Mouse (Mus musculus) kidney, adult 8-10 months (tissue): ENCODE data around the gene Adgrv1.

Source experiments
- DNase-seq, 2 experiments: peaks; one replicate each; pipeline ENCODE4 v3.0.0; 2022

The Adgrv1 gene

DNA sequence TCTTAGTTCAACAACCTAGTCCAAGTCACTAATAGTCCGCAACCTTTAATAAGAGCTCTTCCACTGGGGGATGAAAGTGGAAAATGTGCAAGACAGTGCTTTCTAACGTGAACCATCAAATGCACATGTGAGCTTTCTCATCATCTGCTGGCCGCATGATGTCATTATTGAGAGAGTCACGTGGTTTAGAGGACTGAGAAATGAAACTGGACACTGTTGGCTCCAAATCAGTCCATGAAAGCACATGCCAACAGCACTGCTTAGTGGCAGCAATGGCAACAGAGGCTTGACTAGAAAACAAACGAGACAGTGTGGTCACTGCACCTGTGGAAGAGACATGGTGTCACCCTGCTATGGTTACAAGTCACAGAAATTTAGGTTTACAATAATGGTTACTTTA, 395.0 kb downstream of the Adgrv1 start:
- DNase-seq: no peak

DNA sequence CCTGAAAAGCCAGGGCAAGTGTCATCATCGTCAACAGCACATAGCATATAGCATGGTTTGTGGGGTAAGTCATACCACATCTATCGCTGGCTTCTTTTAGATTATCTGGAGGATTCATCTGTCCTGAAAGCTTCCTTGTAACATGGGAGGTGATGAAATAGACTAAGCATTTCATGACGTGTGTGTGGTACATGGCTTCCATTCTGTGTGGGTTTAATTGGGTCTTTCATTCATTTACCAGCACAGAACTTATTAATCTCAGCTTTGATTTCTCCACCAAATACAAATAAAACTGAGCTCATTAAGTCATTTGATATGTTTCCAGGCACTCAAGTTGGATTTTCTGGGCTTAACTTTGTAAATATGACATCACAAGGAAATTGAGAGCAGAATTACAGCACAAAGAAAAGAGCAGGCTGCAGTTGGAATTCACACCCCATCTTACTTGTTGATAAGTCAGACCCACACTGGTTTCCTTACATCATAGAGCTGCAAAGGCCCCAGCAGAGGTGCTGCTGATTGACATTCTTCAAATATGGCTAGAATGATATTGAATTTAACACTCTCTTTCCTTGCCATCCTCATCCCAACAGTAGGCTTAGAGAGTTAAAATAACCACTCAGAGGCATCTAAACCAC, 396.1 kb downstream of the Adgrv1 start:
- DNase-seq: no peak

DNA sequence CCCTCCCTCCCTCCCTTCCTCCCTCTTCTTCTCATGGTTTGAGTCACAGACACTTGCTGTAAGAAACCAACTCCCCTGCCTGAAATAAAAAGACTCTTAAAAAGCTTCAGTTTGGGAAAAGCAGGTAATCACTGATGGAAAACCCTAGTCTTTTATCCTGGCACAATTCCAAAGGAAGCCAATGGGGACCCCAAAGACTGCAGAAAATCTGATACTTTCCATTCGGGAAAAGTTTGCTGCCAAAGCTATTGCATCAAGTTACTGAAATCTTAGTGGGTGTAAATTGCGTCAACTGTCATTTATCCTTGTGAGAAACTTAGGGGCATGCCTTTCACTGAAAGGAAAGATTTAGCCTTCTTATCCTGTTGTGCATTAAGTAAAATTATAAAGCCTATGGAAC, 398.9 kb downstream of the Adgrv1 start:
- no peak for DNase-seq

DNA sequence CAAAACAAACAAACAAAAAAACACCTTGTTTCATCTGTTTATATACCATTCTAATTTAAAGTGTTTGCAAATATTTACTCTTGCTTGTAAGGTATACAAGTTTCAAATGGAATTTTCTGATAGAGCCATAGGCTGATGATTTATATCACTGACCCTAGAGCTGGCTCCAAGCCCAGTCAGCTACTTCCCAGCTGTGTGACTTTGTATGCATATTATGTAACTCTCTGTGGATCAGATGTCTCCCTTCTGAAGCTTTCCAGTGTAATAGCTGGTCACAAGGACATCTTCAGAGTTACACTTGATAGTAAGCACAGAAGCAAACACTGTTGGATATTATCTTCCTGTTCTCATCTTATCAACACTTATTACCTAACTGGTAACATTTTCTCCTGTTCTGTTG, 400.1 kb downstream of the Adgrv1 start:
- peak; percentile 14 for DNase-seq

DNA sequence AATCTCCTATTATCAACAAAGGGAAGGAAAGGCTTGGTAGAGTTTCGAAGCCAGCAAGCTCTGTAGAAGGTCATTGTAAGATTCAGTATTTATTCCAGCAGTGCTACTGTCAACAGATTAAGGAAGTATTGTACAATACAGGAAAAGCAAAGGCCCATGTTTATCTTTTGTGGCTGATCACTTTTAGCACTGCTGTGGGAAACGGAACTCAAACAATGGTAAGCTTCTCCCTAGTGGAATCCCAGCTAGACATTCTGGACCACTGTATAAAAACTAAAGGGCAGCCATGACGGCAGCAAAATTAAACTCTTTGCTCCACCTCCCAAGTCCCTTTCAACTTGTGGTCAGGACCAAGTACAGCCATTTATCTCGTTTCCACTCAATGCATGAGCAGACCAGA, 402.8 kb downstream of the Adgrv1 start:
- no peak for DNase-seq

DNA sequence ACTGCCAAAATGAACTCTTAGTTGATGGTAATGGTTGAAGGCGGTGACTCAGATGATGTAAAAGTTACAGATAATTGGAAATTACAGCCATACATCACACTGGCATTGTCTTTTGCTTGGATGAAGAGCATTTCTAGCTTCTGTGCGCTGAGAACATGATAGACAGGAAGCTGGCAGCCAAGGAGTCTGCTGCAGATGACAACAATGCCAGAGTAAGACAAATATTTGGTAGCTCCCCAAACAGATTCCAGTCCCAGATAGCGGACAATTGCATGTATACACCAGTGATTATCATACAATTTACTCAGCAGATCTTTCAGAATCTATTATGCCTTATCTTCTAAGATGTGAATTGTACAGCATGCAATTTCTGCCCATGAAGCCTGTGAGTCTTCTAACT, 409.2 kb downstream of the Adgrv1 start:
- no peak for DNase-seq

DNA sequence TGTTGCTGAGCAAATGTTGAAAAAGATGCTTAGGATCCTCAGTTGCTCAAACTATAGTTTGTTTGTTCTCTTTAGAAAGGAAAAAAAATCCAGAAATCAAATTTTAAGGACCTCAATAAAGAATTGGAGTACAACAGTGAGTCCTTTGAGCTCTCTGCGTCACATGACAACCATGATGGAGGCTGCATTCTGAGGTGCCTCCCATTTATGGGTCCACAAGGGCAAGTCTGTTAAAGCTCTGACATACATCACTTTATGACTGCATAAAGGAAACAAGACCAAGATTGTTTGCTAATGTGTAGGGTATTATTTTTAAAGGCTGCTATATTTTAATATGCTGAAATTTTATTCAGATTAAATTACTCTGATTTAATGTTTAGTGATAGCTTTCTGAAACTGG, 410.6 kb downstream of the Adgrv1 start:
- no peak for DNase-seq

DNA sequence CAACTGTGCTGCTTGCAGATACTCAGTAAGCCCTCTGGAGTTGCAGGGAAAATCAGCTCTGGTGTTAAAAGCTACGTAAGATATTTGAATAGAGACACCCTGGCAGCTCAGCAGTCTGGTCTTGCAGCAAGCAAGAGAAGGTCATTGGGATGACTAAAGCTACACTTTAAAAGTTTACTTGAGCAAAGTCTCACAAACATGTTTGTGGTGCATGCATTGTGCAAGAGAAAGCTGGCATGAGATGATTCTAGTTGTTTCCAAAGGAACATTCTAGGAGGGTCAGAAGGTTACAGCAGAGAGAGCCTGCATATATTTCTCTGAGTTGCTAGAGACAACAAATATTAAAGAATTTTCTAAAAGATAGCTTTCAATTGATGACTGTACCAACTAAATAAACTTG, 421.5 kb downstream of the Adgrv1 start:
- DNase-seq: no peak

DNA sequence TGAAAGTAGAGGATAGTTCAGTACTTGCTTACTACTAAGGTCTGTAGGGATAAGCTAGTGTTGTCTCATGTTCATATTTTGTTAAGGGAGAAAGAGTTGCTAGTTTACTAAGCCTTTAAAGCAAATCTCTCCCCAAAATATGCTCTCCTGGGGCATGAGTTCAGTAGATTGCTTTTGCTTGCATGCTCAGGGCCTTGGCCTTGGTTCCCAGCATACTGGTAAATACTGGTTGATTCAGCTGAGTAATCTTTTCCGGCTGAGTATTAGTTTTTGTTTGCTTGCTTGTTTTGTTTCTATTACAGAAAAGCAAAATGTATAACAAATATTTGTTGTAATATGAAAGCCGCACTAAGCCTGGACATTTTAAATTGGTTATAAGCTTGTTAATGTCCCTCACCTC, 422.4 kb downstream of the Adgrv1 start:
- DNase-seq: no peak

DNA sequence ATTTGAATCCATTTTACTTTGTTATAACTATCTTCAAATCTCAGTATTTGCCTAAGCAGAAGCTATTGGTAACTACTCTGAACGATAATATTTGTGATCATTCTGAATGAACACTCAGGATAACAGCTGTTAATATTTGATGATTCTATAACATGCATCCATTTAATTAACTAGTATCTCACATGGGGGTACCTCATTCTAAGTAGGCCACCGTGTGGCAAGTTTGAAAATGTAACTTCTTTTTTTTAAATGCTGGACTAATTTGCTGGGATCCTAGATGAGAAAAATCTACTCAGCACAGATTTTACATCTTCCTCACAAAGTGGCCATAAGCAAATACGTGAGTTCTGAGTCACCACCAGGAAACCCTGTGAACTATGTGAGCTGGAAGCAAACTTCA, 423.1 kb downstream of the Adgrv1 start:
- DNase-seq: no peak

DNA sequence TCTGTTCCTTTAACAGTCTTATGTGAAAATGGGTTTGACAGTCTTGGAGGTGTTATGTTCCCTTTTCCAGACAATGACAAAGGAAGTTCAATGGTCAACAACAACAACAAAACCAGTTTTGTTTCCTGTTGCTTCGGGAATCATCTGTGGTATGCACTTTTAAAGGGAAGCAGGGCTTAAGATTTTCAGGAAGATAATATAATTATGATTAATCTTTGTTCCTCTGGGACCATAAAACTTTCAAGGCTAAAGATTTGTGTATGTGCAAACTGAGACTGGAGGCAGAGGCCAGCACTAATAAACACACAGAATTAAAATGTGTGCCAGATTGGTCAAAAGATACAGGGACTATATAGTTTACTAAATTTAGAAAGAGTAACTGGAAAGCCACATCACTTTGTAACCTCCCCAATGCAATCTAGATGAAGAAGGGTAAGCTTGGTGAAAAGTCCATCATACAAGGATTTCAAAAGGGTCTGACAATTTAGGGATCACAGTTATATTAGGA, 424.8 kb downstream of the Adgrv1 start:
- peak in 1 of 2 experiments; percentile 22 for DNase-seq

DNA sequence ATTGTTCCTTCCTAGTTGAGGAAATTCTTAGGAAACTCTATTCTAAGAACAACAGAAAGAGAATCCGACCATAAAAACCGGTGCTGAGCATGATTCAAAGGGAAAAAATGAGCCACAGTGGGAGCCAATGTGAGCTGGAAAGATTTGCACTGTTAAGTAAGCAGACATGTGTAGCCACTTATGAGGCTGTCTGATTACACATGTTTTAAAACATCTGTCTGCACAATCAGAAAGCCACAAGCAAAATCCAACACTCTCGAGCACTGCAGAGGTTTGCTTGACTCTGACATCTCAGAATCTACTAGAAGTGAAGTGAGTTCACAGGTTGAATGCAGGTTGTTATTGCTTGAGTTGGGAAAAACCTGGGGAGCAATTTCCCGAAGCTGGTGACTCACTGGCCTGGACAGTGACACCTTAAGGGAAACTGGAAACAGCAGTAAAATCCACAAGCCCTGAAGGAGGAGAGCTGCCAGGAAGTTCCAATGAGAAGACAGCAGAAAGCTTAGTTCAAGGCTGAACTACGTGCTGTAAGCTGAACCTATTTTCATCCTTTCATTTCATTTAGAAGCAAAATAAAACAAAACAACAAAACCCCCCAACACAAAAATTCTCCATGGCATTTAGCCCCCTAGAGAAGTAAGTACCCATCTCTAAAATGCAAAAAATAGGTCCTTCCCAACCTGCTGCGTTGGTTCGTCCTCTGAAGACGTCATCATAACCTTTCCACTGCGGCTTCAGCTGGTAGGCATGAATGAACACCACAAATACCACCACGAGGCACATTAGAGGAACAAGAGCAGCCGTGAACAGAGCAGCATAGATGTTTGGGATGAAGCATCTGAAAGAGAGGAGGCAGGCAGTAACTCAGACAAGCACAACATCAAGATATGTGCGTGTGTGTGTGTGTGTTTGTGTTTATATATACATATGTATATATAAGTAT, 450.7 kb downstream of the Adgrv1 start:
- DNase-seq: no peak

DNA sequence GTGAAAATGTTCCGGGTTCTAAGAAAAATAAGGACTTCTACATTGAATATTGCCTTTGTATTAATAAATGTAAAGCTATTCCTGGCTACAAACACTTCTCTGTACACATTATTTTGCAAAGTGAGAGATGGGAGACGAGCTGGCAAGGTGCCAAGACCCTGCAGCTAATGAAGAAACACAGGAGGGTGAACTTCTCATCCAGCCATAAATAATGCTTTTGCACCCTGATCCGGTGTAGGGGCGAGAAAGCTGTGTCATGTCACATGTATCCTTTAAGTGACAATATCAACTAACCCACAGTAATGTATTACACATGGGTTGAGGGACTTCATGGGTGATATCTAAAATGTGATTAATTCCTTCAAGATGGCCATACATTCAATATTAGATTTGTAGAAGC, 451.5 kb downstream of the Adgrv1 start:
- no peak for DNase-seq

DNA sequence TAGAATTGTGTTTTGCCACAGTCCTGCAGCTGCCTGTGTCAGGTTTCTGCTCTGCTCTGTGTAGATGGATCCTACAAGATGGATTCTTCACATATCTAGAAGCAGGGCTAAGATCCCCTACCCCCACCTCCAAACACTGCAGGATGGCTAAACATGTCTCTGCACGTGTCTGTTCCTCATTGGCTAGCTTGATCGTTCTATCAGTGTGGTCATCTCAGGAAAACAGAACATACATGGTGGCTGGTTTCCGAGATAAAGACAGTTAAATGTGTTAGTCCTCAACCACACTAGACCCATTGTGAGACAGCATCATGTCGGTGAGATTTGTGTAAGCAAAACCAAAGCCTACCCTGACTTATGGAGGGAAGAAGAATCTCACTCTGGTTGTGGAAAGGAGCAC, 456.1 kb downstream of the Adgrv1 start:
- no peak for DNase-seq

DNA sequence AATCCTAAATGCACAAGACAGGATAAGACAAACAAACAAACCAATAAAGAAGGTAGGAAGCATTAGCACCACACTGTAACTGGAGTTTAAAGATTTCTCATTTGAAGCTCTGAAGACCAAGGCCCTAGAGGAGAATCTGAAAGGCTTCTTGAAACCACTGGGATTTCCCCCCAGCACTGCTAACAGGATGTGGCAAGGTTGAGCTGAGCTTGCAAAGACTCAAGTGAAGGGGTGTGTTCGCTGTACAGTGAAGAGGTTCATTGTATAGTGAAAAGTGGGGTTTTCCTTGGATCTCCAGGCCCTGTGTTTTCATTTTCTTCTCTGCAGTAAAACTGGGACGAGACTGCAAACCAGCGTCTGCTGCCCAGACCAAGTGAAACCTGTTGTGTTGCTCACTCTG, 456.9 kb downstream of the Adgrv1 start:
- DNase-seq: no peak

DNA sequence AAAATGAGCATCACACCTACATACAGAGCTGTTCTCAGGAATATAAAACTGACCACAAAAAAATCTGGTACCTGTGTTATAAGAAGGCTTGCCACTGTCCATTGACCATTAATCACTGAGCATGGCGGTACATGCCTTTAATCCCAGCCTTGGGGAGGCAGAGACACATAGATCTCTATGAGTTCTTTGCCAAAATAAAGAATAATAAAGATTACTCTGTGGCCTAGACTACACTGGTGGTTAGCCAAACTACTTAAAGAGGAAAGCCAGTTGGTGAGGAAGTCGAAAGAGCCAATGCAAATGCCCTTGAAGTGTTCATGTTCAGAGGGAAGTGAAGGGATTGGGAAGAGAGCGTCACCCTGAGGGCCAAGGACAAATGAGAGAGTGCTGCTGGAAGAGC, 461.8 kb downstream of the Adgrv1 start:
- DNase-seq: no peak

DNA sequence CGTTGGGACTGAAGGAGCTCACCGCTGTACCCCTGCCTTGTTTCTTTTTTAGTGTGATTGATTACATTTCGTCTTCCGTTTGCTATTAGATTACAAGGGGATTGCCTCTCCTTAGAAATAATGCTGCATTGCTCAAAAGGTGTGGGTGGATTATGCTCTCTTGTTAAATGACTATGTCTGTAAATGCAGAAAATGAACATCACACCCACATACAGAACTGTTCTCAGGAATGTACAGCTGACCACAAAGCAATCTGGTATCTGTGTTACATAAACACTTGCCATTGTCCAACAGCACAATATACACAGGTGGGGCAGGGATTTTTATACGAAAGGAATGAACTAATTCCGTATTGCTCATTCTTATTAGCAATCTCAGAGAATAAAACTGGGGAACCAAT, 465.5 kb downstream of the Adgrv1 start:
- no peak for DNase-seq

DNA sequence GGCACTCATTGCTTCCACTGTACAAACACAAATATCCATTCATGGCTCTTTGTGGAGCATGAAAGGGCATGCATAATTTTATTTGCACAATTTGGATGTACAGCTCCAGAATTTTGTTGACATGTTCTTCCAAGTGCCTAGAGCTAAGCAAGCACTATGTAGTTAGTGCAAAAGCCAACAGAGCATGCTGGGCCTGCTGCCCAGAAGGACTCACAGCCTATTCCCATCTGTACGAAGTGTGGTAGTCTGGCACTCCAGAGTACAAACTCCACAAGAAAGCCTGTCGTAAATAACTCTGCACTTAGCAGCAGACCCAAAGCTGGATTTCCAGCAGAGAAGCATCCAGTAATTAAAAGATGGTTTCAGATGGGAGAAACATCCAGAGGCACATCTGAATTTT, 473.1 kb downstream of the Adgrv1 start:
- DNase-seq: no peak

DNA sequence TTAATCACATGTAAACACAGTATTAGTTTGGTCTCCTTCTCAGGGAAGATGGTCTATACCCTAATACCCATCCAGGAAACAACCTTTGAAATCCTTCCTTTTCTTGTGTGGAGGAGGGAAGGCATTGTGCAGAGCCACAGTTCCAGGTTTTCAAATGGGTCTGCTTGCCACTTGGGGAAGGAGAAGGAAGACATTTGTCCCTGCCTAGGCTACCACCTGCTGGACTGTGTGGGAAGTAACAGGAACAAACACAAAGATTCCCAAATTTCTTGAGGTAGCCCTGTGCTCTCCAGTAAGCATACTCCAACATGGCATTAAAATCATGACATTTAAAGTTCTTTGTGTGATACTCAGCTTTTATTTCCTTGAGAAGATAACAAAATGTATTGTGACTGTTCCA, 477.6 kb downstream of the Adgrv1 start:
- DNase-seq: peak; percentile 42 to 50

DNA sequence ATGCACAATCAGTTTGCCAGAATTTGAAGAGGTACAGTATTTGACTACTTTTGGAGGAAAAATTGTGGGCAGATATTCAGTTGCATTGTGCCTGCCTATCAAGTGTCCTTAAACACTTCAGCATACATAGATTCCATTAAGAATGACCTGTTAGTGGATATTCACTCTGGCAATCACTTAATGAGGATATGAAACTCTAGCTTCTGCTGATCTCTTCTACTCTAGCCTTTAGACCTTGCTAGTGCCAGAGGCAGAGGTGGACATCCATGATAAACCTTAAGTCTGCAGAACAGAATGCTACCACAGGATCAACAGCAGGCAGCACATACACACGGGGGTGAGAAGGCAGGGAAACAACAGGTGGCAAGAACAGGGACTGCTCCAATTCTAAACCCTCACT, 488.5 kb downstream of the Adgrv1 start:
- no peak for DNase-seq

DNA sequence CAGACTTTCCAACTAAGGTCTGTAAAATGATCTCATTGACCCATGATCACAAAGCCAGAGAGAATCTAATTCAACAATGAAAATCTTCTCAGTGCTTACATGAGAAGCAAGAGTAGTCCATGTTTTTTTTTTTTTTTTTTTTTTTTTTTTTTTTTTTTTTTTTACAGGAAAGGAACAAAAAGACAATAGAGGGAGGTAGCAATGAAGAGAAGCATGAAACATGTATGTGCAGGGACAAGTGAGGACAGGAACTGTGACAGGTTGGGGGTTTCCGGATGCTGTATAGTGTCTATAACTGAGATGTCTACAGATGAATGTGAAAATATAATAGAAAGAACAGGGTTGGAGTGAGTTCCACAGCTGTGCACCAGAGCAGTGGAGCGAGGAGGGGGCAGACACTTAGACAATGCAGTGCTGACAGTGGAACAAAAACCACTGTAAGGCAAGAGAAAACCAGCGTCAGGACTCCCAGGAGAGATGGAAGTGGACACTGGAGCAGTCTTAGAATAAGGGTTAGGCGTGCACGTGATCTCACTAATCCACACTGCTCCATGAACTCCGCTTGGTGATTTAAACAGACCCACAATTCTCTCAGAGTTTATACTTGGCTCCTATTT, 490.6 kb downstream of the Adgrv1 start:
- no peak for DNase-seq

DNA sequence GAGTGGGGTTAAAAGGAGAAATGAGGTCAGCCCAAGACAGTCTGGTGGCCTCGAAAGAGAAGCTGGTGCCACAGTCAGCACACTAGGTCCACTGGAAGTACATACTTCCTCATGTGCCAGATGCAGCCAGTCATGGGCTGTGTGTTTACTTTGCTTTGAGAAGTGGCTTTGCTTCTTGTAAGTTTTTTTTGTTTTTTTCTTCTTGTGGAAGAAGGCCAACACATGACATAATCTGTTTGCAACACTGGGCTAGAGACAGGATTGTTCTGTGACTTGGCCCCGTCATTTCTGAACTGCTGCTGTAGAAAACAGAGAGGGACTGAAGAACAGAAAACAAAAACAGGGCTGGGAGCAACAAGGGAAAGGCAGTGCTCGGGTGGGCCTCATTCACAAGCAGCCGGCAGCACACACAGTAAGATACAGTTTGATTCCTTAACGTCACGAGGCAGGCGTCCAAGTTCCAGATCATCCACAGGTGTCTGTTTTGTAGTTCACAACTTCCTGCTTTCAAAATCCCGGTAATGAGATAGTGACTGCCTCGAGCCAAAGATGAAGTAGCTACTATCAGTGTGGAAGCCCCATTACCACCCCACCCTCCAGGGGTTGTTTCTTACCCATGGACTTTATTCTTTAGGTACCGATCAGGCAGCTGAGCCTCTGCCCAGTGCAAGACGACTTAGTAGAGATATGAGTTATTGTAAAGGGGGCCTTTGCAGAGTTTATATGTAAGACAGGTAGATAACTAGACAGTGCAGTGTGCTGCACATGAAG, 496.1 kb downstream of the Adgrv1 start:
- peak; percentile 11 to 41 for DNase-seq

DNA sequence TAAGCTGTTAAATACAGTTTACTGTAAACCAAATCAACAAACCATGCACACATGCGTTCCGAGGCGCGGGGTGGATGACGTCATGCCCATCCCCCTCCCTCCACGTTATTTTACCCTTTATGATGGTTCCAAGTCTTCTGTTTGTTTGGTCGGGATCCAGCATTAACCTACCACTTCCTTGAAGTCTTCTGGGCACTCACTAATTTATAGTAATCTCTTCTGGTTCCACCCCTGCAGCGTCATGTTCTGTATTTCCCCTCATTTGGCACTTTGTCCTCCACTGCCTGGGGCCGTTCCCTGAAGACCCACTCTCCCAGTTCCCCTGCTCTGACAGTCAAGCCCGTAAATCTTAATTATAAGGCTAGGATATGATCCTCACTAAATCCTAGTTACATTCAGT, 497.0 kb downstream of the Adgrv1 start:
- no peak for DNase-seq
